ENCODE assay signal across 17 mouse cellular contexts in genomic region chr6:51632928-51633662, GRCm38 (mm10).
DNase-seq lines count a peak whose midpoint lies in the region; ATAC-seq and TF ChIP-seq lines count a peak whose summit lies in the region.
"Had no signal": no experiment of that assay in that cellular context is flagged by ENCODE, and none has a peak within 500 bp of the region (broad histone marks: within the 10 kb centered on the region; RNA-seq: fewer than 3 reads in every experiment).

No protein-coding gene starts in this region.

- DNase-seq in heart, postnatal 36 days: no peak
- DNase-seq in kidney, postnatal 0 days (ENCODE audit: low spot score): peak; percentile 61
- no peak for DNase-seq in kidney, postnatal 14 days
- DNase-seq in midbrain, embryonic 11.5 days (ENCODE audit: low spot score, missing footprints): no peak
- DNase-seq in ovary, postnatal 14 days (ENCODE audit: low spot score): no peak
- DNase-seq in cerebellum, adult 2 months: no peak
- DNase-seq: cerebellum, adult 11-12 months; gastrocnemius, postnatal 36 days; kidney, postnatal 25 days; spleen, adult 18-20 months had no signal

- H3K4me2 ChIP-seq in heart, embryonic 13.5 days: peak overlapping the region; percentile 42
- no peak overlapping the region for H3K4me2 ChIP-seq in kidney, postnatal 0 days (ENCODE audit: low read length)
- H3K4me2 ChIP-seq in midbrain, embryonic 13.5 days (replicated peaks): no peak overlapping the region
- no peak overlapping the region for H3K4me2 ChIP-seq in midbrain, embryonic 11.5 days
- H3K4me2 ChIP-seq: embryonic facial prominence, embryonic 12.5 days; limb, embryonic 15.5 days had no signal

- 29% methylated on average over 4 of the region's 4 CpGs for WGBS in heart, embryonic 13.5 days
- WGBS in kidney, postnatal 0 days: 68% methylated on average over 4 of the region's 4 CpGs
- 79% methylated on average over 4 of the region's 4 CpGs for WGBS in midbrain, embryonic 13.5 days
- WGBS in midbrain, embryonic 11.5 days: 73% methylated on average over 4 of the region's 4 CpGs
- 81% methylated on average over 4 of the region's 4 CpGs for WGBS in cerebellum, adult 2 months

- no peaks in the 10 kb centered on the region for H3K9me3 ChIP-seq in heart, embryonic 13.5 days
- no peaks in the 10 kb centered on the region for H3K9me3 ChIP-seq in kidney, postnatal 0 days (replicated peaks; ENCODE audit: low read length)
- H3K9me3 ChIP-seq in midbrain, embryonic 13.5 days: no peaks in the 10 kb centered on the region
- H3K9me3 ChIP-seq in midbrain, embryonic 11.5 days (ENCODE audit: control insufficient read depth, low read length): no peaks in the 10 kb centered on the region
- H3K9me3 ChIP-seq: embryonic facial prominence, embryonic 12.5 days; forebrain, embryonic 10.5 days; limb, embryonic 15.5 days; megakaryocyte, embryonic 14.5 days had no signal

- H3K27ac ChIP-seq in heart, embryonic 13.5 days (replicated peaks): peak overlapping the region; percentile 72
- H3K27ac ChIP-seq in kidney, postnatal 0 days: peak overlapping the region; percentile 50
- H3K27ac ChIP-seq in midbrain, embryonic 13.5 days: 0 out of 2 replicates have a peak overlapping the region, but pooled peaks have one; percentile 14
- H3K27ac ChIP-seq in midbrain, embryonic 11.5 days (ENCODE audit: low read depth, low read length): no peak overlapping the region
- no peak overlapping the region for H3K27ac ChIP-seq in cerebellum, adult 2 months (ENCODE audit: insufficient read depth, low read length)
- H3K27ac ChIP-seq: embryonic facial prominence, embryonic 12.5 days; forebrain, embryonic 10.5 days; limb, embryonic 15.5 days; stomach, postnatal 0 days had no signal

- ATAC-seq in heart, embryonic 13.5 days (ENCODE audit: extremely low read depth, insufficient number of reproducible peaks, low FRiP score, low TSS enrichment): no peak
- no peak for ATAC-seq in kidney, postnatal 0 days (replicated peaks; ENCODE audit: low FRiP score, low read depth)
- no peak for ATAC-seq in midbrain, embryonic 13.5 days
- ATAC-seq in midbrain, embryonic 11.5 days (ENCODE audit: low FRiP score): no peak

- H3K36me3 ChIP-seq in heart, embryonic 13.5 days: no peaks in the 10 kb centered on the region
- H3K36me3 ChIP-seq in kidney, postnatal 0 days (ENCODE audit: insufficient read depth, low read length): no peaks in the 10 kb centered on the region
- no peaks in the 10 kb centered on the region for H3K36me3 ChIP-seq in midbrain, embryonic 13.5 days
- no peaks in the 10 kb centered on the region for H3K36me3 ChIP-seq in midbrain, embryonic 11.5 days (ENCODE audit: control insufficient read depth, insufficient read depth, low read length)
- H3K36me3 ChIP-seq: embryonic facial prominence, embryonic 12.5 days; forebrain, embryonic 10.5 days; limb, embryonic 15.5 days had no signal

- H3K27me3 ChIP-seq in heart, embryonic 13.5 days (replicated peaks): no peaks in the 10 kb centered on the region
- H3K27me3 ChIP-seq in kidney, postnatal 0 days (ENCODE audit: insufficient read depth, low read length): no peaks in the 10 kb centered on the region
- no peaks in the 10 kb centered on the region for H3K27me3 ChIP-seq in midbrain, embryonic 13.5 days
- H3K27me3 ChIP-seq in midbrain, embryonic 11.5 days (ENCODE audit: control insufficient read depth, insufficient read depth, low read length): no peaks in the 10 kb centered on the region
- no peaks in the 10 kb centered on the region for H3K27me3 ChIP-seq in cerebellum, adult 2 months (ENCODE audit: control insufficient read depth, insufficient read depth, low read length)
- H3K27me3 ChIP-seq: embryonic facial prominence, embryonic 12.5 days; limb, embryonic 15.5 days had no signal

- no peak for TF ChIP-seq CTCF in kidney, postnatal 0 days (IDR thresholded peaks at IDR 0.05; ENCODE audit: low read depth)
- no peak for TF ChIP-seq CTCF in cerebellum, adult 2 months (IDR thresholded peaks at IDR 0.05; ENCODE audit: borderline replicate concordance, insufficient read depth, low read depth, low read length)

- no peak for TF ChIP-seq POLR2A in cerebellum, adult 2 months (IDR thresholded peaks at IDR 0.05; ENCODE audit: borderline replicate concordance, insufficient read depth, low read length)

- intact Hi-C loops in heart, postnatal 36 days (cut with DNase I): no loop called here

- no peak overlapping the region for H3K4me3 ChIP-seq in heart, embryonic 13.5 days
- H3K4me3 ChIP-seq in kidney, postnatal 0 days (replicated peaks; ENCODE audit: low read depth, low read length): no peak overlapping the region
- H3K4me3 ChIP-seq in midbrain, embryonic 13.5 days (replicated peaks): no peak overlapping the region
- H3K4me3 ChIP-seq in midbrain, embryonic 11.5 days (ENCODE audit: low read depth, low read length): no peak overlapping the region
- no peak overlapping the region for H3K4me3 ChIP-seq in cerebellum, adult 2 months (replicated peaks; ENCODE audit: insufficient read depth, low read depth, low read length)
- H3K4me3 ChIP-seq: embryonic facial prominence, embryonic 12.5 days; forebrain, embryonic 10.5 days; limb, embryonic 15.5 days; megakaryocyte, embryonic 14.5 days had no signal

- H3K4me1 ChIP-seq in heart, embryonic 13.5 days: peaks cover 32% of the 10 kb centered on the region
- H3K4me1 ChIP-seq in kidney, postnatal 0 days (replicated peaks; ENCODE audit: insufficient read depth, low read length): no peaks in the 10 kb centered on the region; the same call in 1 of the 2 replicates
- peaks cover 11% of the 10 kb centered on the region for H3K4me1 ChIP-seq in midbrain, embryonic 13.5 days (replicated peaks)
- H3K4me1 ChIP-seq in midbrain, embryonic 11.5 days (ENCODE audit: control insufficient read depth, insufficient read depth, low read length): no peaks in the 10 kb centered on the region
- no peaks in the 10 kb centered on the region for H3K4me1 ChIP-seq in cerebellum, adult 2 months (ENCODE audit: control insufficient read depth, insufficient read depth, low read length)
- H3K4me1 ChIP-seq: embryonic facial prominence, embryonic 12.5 days; limb, embryonic 15.5 days had no signal

- H3K9ac ChIP-seq in heart, embryonic 13.5 days: no peak overlapping the region
- H3K9ac ChIP-seq in kidney, postnatal 0 days (ENCODE audit: low read depth, low read length): no peak overlapping the region
- no peak overlapping the region for H3K9ac ChIP-seq in midbrain, embryonic 13.5 days (replicated peaks)
- H3K9ac ChIP-seq in midbrain, embryonic 11.5 days (ENCODE audit: low read length): no peak overlapping the region
- H3K9ac ChIP-seq: embryonic facial prominence, embryonic 12.5 days; limb, embryonic 15.5 days had no signal

Comparison
In these comparisons a context has a peak if more than half of its experiments do, and no peak if none do; other contexts are left out.
1. H3K27ac ChIP-seq: peak in heart, embryonic 13.5 days (single experiment), kidney, postnatal 0 days (single experiment) and midbrain, embryonic 13.5 days (single experiment); none in midbrain, embryonic 11.5 days (single experiment) and cerebellum, adult 2 months (single experiment).